Mouse (Mus musculus): ENCODE results near the gene Mip.

- no peak for TF ChIP-seq GATA1 (IDR thresholded peaks at IDR 0.05; ENCODE audit: low read length)
- TF ChIP-seq TAL1 (IDR thresholded peaks at IDR 0.05; ENCODE audit: low read length), result no peak
These were observed 52.5 kb downstream of the Mip start for GRCm38 (mm10) chr10:128278158-128278557.
